In the genomic region with DNA sequence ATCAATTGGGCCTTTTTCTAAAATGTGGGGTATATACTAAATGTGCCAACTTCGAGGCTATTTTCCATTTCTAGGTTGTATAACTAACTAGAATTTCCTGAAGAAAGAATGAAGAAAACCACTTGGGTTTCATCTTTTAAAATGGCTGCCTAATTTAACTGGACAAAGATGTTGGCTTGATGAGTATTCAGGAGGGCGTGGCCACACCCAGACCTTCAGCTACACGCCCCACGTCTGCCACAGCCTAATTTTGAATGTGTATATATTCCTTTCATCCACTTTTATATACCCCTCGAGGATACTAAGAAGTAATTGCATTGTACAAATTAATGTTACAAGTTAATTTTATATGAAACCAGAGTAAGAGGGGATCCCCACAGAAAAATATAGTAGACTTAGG, we compare ENCODE assay signal across 12 mouse cellular contexts. TPM values are rescaled to one million over a fixed set of nuclear protein-coding genes. Genes with fewer than 3 reads are reported as not detected.
DNase-seq lines count a peak whose midpoint lies in the region; ATAC-seq and TF ChIP-seq lines count a peak whose summit lies in the region.
"Had no signal": no experiment of that assay in that cellular context is flagged by ENCODE, and none has a peak within 500 bp of the region (broad histone marks: within the 10 kb centered on the region; RNA-seq: fewer than 3 reads in every experiment).

No protein-coding gene starts in this region.

- no peak for TF ChIP-seq POLR2A in heart, adult 2 months (IDR thresholded peaks at IDR 0.05; ENCODE audit: insufficient read depth, low read depth, low read length)

- no peak overlapping the region for H3K9ac ChIP-seq in heart, adult 2 months (ENCODE audit: low read depth, low read length)
- no peak overlapping the region for H3K9ac ChIP-seq in liver, embryonic 12.5 days
- H3K9ac ChIP-seq in hindbrain, embryonic 14.5 days: no peak overlapping the region
- H3K9ac ChIP-seq in neural tube, embryonic 14.5 days (replicated peaks; ENCODE audit: low read depth, low read length): no peak overlapping the region
- H3K9ac ChIP-seq: liver, embryonic 13.5 days had no signal

- no peak for TF ChIP-seq EP300 in heart, adult 2 months (IDR thresholded peaks at IDR 0.05; ENCODE audit: insufficient read depth, low read depth, low read length)

- no peaks in the 10 kb centered on the region for H3K36me3 ChIP-seq in heart, adult 2 months (ENCODE audit: control insufficient read depth, insufficient read depth, low read length)
- no peaks in the 10 kb centered on the region; the same call in 1 of the 2 replicates for H3K36me3 ChIP-seq in liver, embryonic 12.5 days
- no peaks in the 10 kb centered on the region for H3K36me3 ChIP-seq in hindbrain, embryonic 14.5 days (replicated peaks; ENCODE audit: control insufficient read depth, insufficient read depth)
- H3K36me3 ChIP-seq in neural tube, embryonic 14.5 days (ENCODE audit: control insufficient read depth, insufficient read depth, low read length): no peaks in the 10 kb centered on the region
- H3K36me3 ChIP-seq: liver, embryonic 13.5 days had no signal

- H3K27ac ChIP-seq in heart, adult 2 months: no peak overlapping the region; the same call in 1 of the 2 replicates
- H3K27ac ChIP-seq in liver, embryonic 12.5 days: no peak overlapping the region
- no peak overlapping the region for H3K27ac ChIP-seq in hindbrain, embryonic 14.5 days
- no peak overlapping the region for H3K27ac ChIP-seq in neural tube, embryonic 14.5 days (ENCODE audit: low read depth, low read length)
- H3K27ac ChIP-seq: liver, embryonic 13.5 days had no signal

- peak overlapping the region; percentile 48; the same call in 1 of the 2 replicates for H3K4me3 ChIP-seq in heart, adult 2 months
- H3K4me3 ChIP-seq in liver, embryonic 12.5 days: peak overlapping the region; percentile 43; the same call in 1 of the 2 replicates
- peak overlapping the region; percentile 29; the same call in 1 of the 2 replicates for H3K4me3 ChIP-seq in hindbrain, embryonic 14.5 days (replicated peaks; ENCODE audit: low read length)
- peak overlapping the region; percentile 26; the same call in 1 of the 2 replicates for H3K4me3 ChIP-seq in neural tube, embryonic 14.5 days (ENCODE audit: low read depth, low read length)

- ATAC-seq in liver, embryonic 12.5 days: no peak
- no peak for ATAC-seq in hindbrain, embryonic 14.5 days (ENCODE audit: low FRiP score)
- ATAC-seq in neural tube, embryonic 14.5 days (ENCODE audit: low read depth): no peak
- ATAC-seq: midbrain, embryonic 16.5 days had no signal

- H3K4me2 ChIP-seq in liver, embryonic 12.5 days: peak overlapping the region; percentile 65; the same call in 1 of the 2 replicates
- peak overlapping the region; percentile 62; the same call in 1 of the 2 replicates for H3K4me2 ChIP-seq in hindbrain, embryonic 14.5 days (replicated peaks)
- H3K4me2 ChIP-seq in neural tube, embryonic 14.5 days (ENCODE audit: low read depth, low read length): no peak overlapping the region

- peaks cover 3% of the 10 kb centered on the region; the same call in 1 of the 2 replicates for H3K27me3 ChIP-seq in heart, adult 2 months (ENCODE audit: control insufficient read depth, insufficient read depth, low read length)
- peaks cover 12% of the 10 kb centered on the region for H3K27me3 ChIP-seq in liver, embryonic 12.5 days (replicated peaks)
- peaks cover 10% of the 10 kb centered on the region for H3K27me3 ChIP-seq in hindbrain, embryonic 14.5 days (ENCODE audit: control insufficient read depth, insufficient read depth, low read length)
- no peaks in the 10 kb centered on the region; the same call in 1 of the 2 replicates for H3K27me3 ChIP-seq in neural tube, embryonic 14.5 days (ENCODE audit: control insufficient read depth, insufficient read depth, low read length)

- intact Hi-C loops in heart, adult 2 months (cut with DNase I): loop anchor here (2.0 to 5.0 kb wide), 2 partner anchors 49 to 88 kb away; no protein-coding TSS in a partner anchor
- intact Hi-C loops in heart, postnatal 10 days (cut with DNase I): loop anchor here (2.0 to 10.0 kb wide), 2 partner anchors 90 to 592 kb away; no protein-coding TSS in a partner anchor
- intact Hi-C loops in left cerebral cortex, postnatal 14 days (cut with DNase I): no loop called here

- TF ChIP-seq CTCF in heart, adult 2 months (IDR thresholded peaks at IDR 0.05): no peak

- H3K4me1 ChIP-seq in heart, adult 2 months (ENCODE audit: control insufficient read depth, insufficient read depth, low read length): no peaks in the 10 kb centered on the region
- H3K4me1 ChIP-seq in liver, embryonic 12.5 days: peaks cover 13% of the 10 kb centered on the region
- H3K4me1 ChIP-seq in hindbrain, embryonic 14.5 days (replicated peaks; ENCODE audit: control insufficient read depth, insufficient read depth, low read length): peaks cover 5% of the 10 kb centered on the region; the same call in 1 of the 2 replicates
- peaks cover 6% of the 10 kb centered on the region for H3K4me1 ChIP-seq in neural tube, embryonic 14.5 days (ENCODE audit: control insufficient read depth, insufficient read depth, low read length)

- no peak for DNase-seq in heart, adult 2 months
- no peak for DNase-seq in heart, postnatal 10 days
- DNase-seq in liver: no peak
- no peak for DNase-seq in hindbrain, embryonic 14.5 days (ENCODE audit: low spot score)
- no peak for DNase-seq in layer of hippocampus, adult 8-10 months (ENCODE audit: low spot score in 2 of 2)
- DNase-seq in left cerebral cortex, postnatal 14 days (ENCODE audit: low spot score in 2 of 2): no peak
- DNase-seq: gastrocnemius, postnatal 10 days; liver, embryonic 13.5 days; right cerebral cortex, adult 18-20 months had no signal

- no peaks in the 10 kb centered on the region for H3K9me3 ChIP-seq in liver, embryonic 12.5 days (replicated peaks)
- no peaks in the 10 kb centered on the region for H3K9me3 ChIP-seq in hindbrain, embryonic 14.5 days (ENCODE audit: control insufficient read depth, low read length)
- H3K9me3 ChIP-seq in neural tube, embryonic 14.5 days (ENCODE audit: control insufficient read depth, low read length): no peaks in the 10 kb centered on the region
- H3K9me3 ChIP-seq: liver, embryonic 13.5 days had no signal

- WGBS in heart, adult 2 months: 71% methylated on average over 5 of the region's 5 CpGs
- WGBS in liver, embryonic 12.5 days (ENCODE audit: insufficient replicate concordance): 55% methylated on average over 5 of the region's 5 CpGs
- WGBS in hindbrain, embryonic 14.5 days: 76% methylated on average over 5 of the region's 5 CpGs
- 70% methylated on average over 5 of the region's 5 CpGs for WGBS in neural tube, embryonic 14.5 days

- no peaks in the 10 kb centered on the region for H3K79me2 ChIP-seq in heart, adult 2 months (replicated peaks; ENCODE audit: control insufficient read depth, insufficient read depth, low read length)

RNA-seq across cellular contexts. Expression of a gene that starts 2.2 kb away (rescaled TPM):
- total RNA-seq in heart, adult 2 months (2021): 10 to 100 TPM; 60.1 to 88.9 TPM
- polyA plus RNA-seq in heart, adult 2 months (2012; rRNA removed): 89.3 and 99.8 TPM in 2 replicates
- 100 to 1,000 TPM; 594 to 659 TPM for total RNA-seq in heart, postnatal 10 days (2021)
- 85.5 and 94.7 TPM in 2 replicates for polyA plus RNA-seq in liver, embryonic 12.5 days (2016; fragmentation: Nextera tagmentation; extraction: Ambion mirVana)
- 163 and 199 TPM in 2 replicates for polyA plus RNA-seq in hindbrain, embryonic 14.5 days (2014; fragmentation: Nextera tagmentation; extraction: Ambion mirVana)
- polyA plus RNA-seq in neural tube, embryonic 14.5 days (2014; fragmentation: Nextera tagmentation; extraction: Ambion mirVana): 7.8 and 262 TPM in 2 replicates
- total RNA-seq in layer of hippocampus, adult 8-10 months (2022): 10 to 100 TPM; 10.6 to 13.6 (median 12.7) TPM
- total RNA-seq in left cerebral cortex, postnatal 14 days (2021): 10 to 100 TPM; 42.8 to 51.2 TPM

Comparison
In these comparisons a context has a peak if more than half of its experiments do, and no peak if none do; other contexts are left out.
1. RNA of a gene that starts 2.2 kb away (total RNA-seq): 594 to 659 TPM in heart, postnatal 10 days; 60.1 to 88.9 TPM in heart, adult 2 months, 42.8 to 51.2 TPM in left cerebral cortex, postnatal 14 days and 10.6 to 13.6 TPM in layer of hippocampus, adult 8-10 months; every median in the first group is over 4 times any median in the second.
2. Peak in every context shown above with its lines, with median percentiles within 50 percentile points of each other: H3K4me3 ChIP-seq.